Mouse (Mus musculus): ENCODE measurements around the gene Tldc2.

The Tldc2 gene

GRCm38 (mm10) chr2:157077641-157078058 lies 9.2 kb upstream of the Tldc2 start:
- DNase-seq (ENCODE audit: extremely low read depth, low read depth, low spot score), result no peak

- DNase-seq (ENCODE audit: extremely low read depth, low read depth, low spot score), result no peak
Measured at GRCm38 (mm10) chr2:157078059-157078792, 8.6 kb upstream of the Tldc2 start.

GRCm38 (mm10) chr2:157078793-157079700 lies 7.8 kb upstream of the Tldc2 start, which contains the start of gene Soga1:
TSS of gene Soga1 (minus strand) at chr2:157079254.
- DNase-seq (ENCODE audit: extremely low read depth, low read depth, low spot score), result no peak

DNA sequence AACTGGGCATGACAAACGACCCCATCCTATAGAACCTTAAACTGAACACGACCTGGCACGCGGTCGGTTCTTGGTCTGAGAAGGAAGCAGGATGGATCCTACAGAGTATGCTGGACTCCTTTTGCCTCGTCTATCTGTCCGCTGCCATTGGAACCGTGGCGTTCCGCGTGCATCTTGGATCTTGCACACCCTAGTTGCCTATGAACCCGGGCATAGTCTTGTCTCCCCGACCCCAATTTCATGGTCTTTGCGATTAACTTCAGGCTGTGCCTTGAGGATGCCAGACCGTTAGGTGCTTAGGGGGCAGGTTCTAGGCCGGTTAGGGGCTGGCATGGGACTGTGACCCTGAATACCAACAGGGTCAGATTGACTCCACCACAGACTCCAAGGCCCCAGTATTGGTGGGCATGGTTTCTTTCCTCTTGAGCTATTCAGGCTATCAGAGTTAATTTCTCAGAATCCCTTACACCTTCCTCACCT lies 7.1 kb upstream of the Tldc2 start:
- no peak for DNase-seq (ENCODE audit: extremely low read depth, low read depth, low spot score)

DNA sequence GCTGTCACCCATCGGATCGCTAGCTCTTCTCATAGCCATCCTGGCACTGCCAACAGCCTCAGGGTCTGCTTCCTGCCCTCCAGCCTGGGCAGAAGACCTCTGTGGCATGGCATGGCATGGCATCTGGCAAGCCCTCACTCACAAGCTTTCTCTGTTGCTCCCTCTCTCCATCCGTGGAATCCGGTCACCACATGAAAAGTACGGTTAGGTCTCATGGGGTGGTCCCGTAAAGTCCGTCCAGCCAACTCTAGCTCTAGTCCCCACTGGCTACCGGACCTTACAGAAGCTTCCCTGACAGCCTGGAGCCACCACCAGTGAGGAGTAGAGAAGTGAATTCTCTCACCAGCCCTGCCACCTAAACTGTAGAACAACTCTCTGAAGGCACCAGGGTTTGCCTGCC lies 5.5 kb upstream of the Tldc2 start:
- DNase-seq (ENCODE audit: extremely low read depth, low read depth, low spot score), result no peak

DNA sequence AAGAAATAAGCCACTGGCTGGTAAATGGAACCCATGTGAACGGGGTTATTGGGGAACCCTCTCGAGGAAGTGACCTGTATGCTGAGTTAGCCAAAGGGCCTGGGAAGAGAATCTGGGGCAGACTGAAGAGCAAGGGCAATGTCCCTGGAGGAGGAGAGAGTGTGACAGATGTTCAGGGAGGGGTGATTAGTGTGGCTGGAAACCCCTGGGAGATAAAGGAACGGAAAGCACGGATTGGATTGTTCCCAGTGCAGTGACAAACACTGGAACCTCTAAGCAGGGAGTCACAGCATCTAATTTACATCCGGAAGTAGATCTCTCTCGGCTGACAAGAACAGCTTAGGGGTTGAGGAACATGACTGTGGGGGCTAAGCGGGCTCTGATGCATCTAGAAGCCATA lies 4.9 kb upstream of the Tldc2 start:
- DNase-seq (ENCODE audit: extremely low read depth, low read depth, low spot score), result no peak

DNA sequence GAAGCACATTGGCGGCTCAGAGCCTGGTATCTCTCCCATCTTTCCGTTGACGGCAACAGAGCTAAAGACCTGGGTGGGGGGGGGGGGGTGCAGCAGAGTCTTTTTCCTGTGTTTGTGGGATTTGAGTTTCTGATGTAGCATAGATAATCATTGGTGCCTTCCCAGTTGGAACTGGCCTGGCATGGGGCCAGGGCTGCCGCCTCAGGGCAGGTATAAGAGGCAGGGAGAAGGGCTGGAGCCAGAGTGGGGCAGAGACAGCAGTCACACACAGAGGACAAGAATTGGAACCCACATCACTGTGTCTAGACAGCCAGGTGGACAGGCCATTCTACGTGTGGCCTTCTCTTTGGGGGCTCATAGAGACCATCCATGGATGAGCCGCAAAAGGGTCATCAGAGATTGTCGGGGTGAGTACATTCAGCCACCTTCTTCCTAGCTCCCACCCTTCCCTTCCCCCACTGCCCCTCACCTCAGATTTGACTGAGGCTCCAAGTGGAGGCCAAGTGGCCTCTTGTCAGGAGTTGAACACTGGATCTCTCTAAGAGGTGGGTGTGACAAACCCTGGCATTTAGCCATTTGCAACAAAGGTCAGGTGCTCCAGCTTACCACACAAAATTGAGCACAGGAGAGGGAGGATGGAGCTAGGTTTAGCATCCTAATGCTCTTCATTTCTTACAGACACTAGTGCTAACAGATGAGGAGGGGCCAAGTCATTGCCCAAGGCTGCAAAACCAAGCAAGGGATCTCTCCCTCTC lies 1.8 kb upstream of the Tldc2 start:
- DNase-seq (ENCODE audit: extremely low read depth, low read depth, low spot score), result no peak

- no peak for DNase-seq (ENCODE audit: extremely low read depth, low read depth, low spot score)
Measured at GRCm38 (mm10) chr2:157087536-157088317, 872 bp downstream of the Tldc2 start.

DNA sequence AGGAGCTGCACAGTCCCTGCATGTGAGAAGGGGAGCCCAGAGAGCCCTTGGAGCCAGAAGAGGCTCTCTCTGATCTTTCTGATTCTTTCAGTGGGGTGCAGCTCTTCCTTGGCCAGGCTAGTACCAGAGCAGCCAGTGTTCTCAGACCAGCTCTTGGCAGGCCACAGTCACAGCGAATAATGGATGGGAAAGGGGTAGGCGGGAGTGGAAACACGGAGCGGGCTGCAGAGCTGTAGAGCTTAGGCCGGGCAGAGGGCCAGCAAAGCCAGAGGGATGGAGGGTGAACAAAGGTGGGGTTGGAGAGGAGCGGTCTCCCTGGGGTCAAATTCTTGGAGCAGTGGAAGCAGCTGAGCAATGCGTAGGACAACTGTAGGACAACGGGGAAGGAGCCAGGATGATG lies 5.2 kb downstream of the Tldc2 start:
- DNase-seq (ENCODE audit: extremely low read depth, low read depth, low spot score), result no peak

- no peak for DNase-seq (ENCODE audit: extremely low read depth, low read depth, low spot score)
Measured at GRCm38 (mm10) chr2:157095005-157095755, 8.3 kb downstream of the Tldc2 start.

GRCm38 (mm10) chr2:157099532-157100318 lies 12.9 kb downstream of the Tldc2 start:
- no peak for DNase-seq (ENCODE audit: extremely low read depth, low read depth, low spot score)

DNA sequence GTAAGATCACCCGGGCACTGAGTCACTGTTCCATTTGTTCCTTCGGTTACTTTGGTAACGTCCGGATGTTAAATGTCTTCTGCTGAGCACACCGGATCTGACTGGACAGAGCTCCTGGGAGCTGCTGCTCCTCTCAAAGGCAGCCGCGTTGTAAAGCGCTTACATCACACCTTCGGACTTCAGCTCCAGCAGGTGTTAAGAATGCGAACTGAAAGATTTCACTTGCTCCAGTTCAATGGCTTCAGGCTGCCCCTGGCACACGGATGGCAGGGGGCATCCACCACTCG lies 13.4 kb downstream of the Tldc2 start:
- no peak for DNase-seq (ENCODE audit: extremely low read depth, low read depth, low spot score)

- DNase-seq (ENCODE audit: extremely low read depth, low read depth, low spot score), result no peak
Measured at GRCm38 (mm10) chr2:157101650-157102049, 14.8 kb downstream of the Tldc2 start.

- no peak for DNase-seq (ENCODE audit: extremely low read depth, low read depth, low spot score)
Measured at GRCm38 (mm10) chr2:157102256-157102655, 15.4 kb downstream of the Tldc2 start.

GRCm38 (mm10) chr2:157104454-157104853 lies 17.6 kb downstream of the Tldc2 start:
- DNase-seq (ENCODE audit: extremely low read depth, low read depth, low spot score), result no peak

DNA sequence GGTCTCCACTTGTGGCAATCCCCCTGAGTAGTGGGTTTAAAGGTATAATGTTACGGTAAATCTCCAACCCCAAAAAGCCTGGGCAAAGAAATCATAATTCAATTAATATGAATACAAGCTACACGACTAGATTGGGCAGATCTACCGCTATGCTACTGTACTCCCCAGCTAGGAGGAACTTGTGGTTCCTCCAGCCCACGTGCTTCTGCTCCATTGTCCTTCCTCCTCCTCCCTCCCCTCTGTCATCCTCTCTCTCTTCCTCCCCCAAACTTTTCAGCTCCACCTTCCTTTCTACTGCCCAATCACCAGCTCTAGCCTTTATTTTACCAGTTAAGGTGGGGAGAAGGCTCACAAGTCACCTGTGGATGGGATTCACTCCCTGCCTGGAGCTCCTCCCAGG lies 21.4 kb downstream of the Tldc2 start:
- no peak for DNase-seq (ENCODE audit: extremely low read depth, low read depth, low spot score)

- no peak for DNase-seq (ENCODE audit: extremely low read depth, low read depth, low spot score)
Measured at GRCm38 (mm10) chr2:157116964-157117363, 30.1 kb downstream of the Tldc2 start.

DNA sequence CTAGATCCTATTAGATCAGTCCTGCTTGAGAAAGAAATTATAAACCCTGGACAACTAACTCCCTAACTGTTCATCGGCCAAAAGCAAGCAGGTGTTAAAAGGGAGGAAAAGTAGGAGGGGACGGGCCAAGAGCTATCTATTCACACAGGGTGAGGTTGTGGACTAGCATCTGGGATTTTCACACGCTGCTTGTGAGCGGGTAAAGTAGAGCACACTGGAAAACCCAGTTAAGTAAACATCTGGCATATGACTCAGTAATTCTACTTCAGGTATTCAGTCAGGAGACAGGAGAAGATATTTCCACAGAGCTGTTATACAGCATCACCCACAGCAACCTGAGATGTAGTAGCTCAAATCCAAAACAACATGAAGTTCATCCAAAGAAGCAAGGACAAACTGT lies 31.7 kb downstream of the Tldc2 start:
- no peak for DNase-seq (ENCODE audit: extremely low read depth, low read depth, low spot score)

- DNase-seq (ENCODE audit: extremely low read depth, low read depth, low spot score), result no peak
Measured at GRCm38 (mm10) chr2:157119075-157119474, 32.2 kb downstream of the Tldc2 start.

Measured in fat pad, adult 2 months (tissue).